Mouse (Mus musculus): ENCODE data around the gene March9. TPM values are rescaled to one million over a fixed set of nuclear protein-coding genes. Genes with fewer than 3 reads are reported as not detected.

Gene March9
- total RNA-seq, 1 experiment = 4.6 TPM

- Histone ChIP-seq H3K27ac (ENCODE audit: insufficient read depth, low read depth, low read length, poor library complexity, severe bottlenecking) (no peak overlapping the region), H3K9ac (ENCODE audit: insufficient read depth, low read depth, low read length, poor library complexity, severe bottlenecking) (peak overlapping the region; percentile 58; the same call in 1 of the 2 replicates), H3K36me3 (ENCODE audit: control insufficient read depth, insufficient read depth, low read length, poor library complexity, severe bottlenecking) (no peaks in the 10 kb centered on the region), H3K9me3 (ENCODE audit: control insufficient read depth, insufficient read depth, low read depth, low read length) (no peaks in the 10 kb centered on the region), H3K4me3 (ENCODE audit: insufficient read depth in 1 of 2, low read depth in 1 of 2, low read length in 2 of 2, poor library complexity in 1 of 2, severe bottlenecking in 1 of 2) (peak overlapping the region; percentile 55 to 67), H3K4me1 (ENCODE audit: control insufficient read depth in 2 of 2, insufficient read depth in 2 of 2, low read length in 2 of 2, poor library complexity in 1 of 2) (peaks cover 0 to 12% of the 10 kb centered on the region in 2 experiments; a peak in 1 of 4 replicates)
- TF ChIP-seq MAFK (IDR thresholded peaks at IDR 0.05; ENCODE audit: insufficient read depth, low read depth, low read length) (no peak), ZC3H11A (IDR thresholded peaks at IDR 0.05; ENCODE audit: borderline replicate concordance, low read depth, low read length) (no peak), CHD2 (IDR thresholded peaks at IDR 0.05; ENCODE audit: low read depth, low read length) (no peak), HCFC1 (IDR thresholded peaks at IDR 0.05; ENCODE audit: borderline replicate concordance, insufficient read depth, low read length) (no peak), ZNF384 (IDR thresholded peaks at IDR 0.05; ENCODE audit: low read depth, low read length) (no peak)
- no peak for DNase-seq (ENCODE audit: low read depth, low spot score)
- in situ Hi-C loops (cut with MboI; ENCODE audit: low sequenced_read_pairs in 2 of 2, unreplicated experiment in 2 of 2) = no loop called here
Observed at GRCm38 (mm10) chr10:127078677-127079575, 18.9 kb upstream of the March9 start.

- no peak for DNase-seq (ENCODE audit: low read depth, low spot score)
- no peak overlapping the region for H3K27ac ChIP-seq (ENCODE audit: insufficient read depth, low read depth, low read length, poor library complexity, severe bottlenecking)
- no peak overlapping the region for H3K9ac ChIP-seq (ENCODE audit: insufficient read depth, low read depth, low read length, poor library complexity, severe bottlenecking)
- no peaks in the 10 kb centered on the region for H3K9me3 ChIP-seq (ENCODE audit: control insufficient read depth, insufficient read depth, low read depth, low read length)
- peaks cover 0 to 12% of the 10 kb centered on the region in 2 experiments; a peak in 1 of 4 replicates for H3K4me1 ChIP-seq (ENCODE audit: control insufficient read depth in 2 of 2, insufficient read depth in 2 of 2, low read length in 2 of 2, poor library complexity in 1 of 2)
- H3K36me3 ChIP-seq (ENCODE audit: control insufficient read depth, insufficient read depth, low read length, poor library complexity, severe bottlenecking) = no peaks in the 10 kb centered on the region
- H3K4me3 ChIP-seq (ENCODE audit: insufficient read depth in 1 of 2, low read depth in 1 of 2, low read length in 2 of 2, poor library complexity in 1 of 2, severe bottlenecking in 1 of 2) = 0 out of 4 replicates have a peak overlapping the region, but pooled peaks of 1 of the 2 experiments have one; percentile 6
- no peak for TF ChIP-seq MAFK (IDR thresholded peaks at IDR 0.05; ENCODE audit: insufficient read depth, low read depth, low read length)
- in situ Hi-C loops (cut with MboI; ENCODE audit: low sequenced_read_pairs in 2 of 2, unreplicated experiment in 2 of 2) = no loop called here
Observed at GRCm38 (mm10) chr10:127078001-127078676, 18.2 kb upstream of the March9 start.

GRCm38 (mm10) chr10:127077515-127077914 lies 17.5 kb upstream of the March9 start:
- H3K4me3 ChIP-seq (ENCODE audit: insufficient read depth in 1 of 2, low read depth in 1 of 2, low read length in 2 of 2, poor library complexity in 1 of 2, severe bottlenecking in 1 of 2) = no peak overlapping the region
- in situ Hi-C loops (cut with MboI; ENCODE audit: low sequenced_read_pairs in 2 of 2, unreplicated experiment in 2 of 2) = no loop called here

GRCm38 (mm10) chr10:127076082-127076481 lies 16.1 kb upstream of the March9 start:
- H3K9me3 ChIP-seq (ENCODE audit: control insufficient read depth, insufficient read depth, low read depth, low read length) = no peaks in the 10 kb centered on the region
- H3K4me3 ChIP-seq (ENCODE audit: insufficient read depth in 1 of 2, low read depth in 1 of 2, low read length in 2 of 2, poor library complexity in 1 of 2, severe bottlenecking in 1 of 2) = no peak overlapping the region
- DNase-seq (ENCODE audit: low read depth, low spot score) = no peak
- no peak for TF ChIP-seq ZNF384 (IDR thresholded peaks at IDR 0.05; ENCODE audit: low read depth, low read length)
- TF ChIP-seq ZC3H11A (IDR thresholded peaks at IDR 0.05; ENCODE audit: borderline replicate concordance, low read depth, low read length) = no peak
- TF ChIP-seq HCFC1 (IDR thresholded peaks at IDR 0.05; ENCODE audit: borderline replicate concordance, insufficient read depth, low read length) = no peak
- TF ChIP-seq MAFK (IDR thresholded peaks at IDR 0.05; ENCODE audit: insufficient read depth, low read depth, low read length) = no peak
- TF ChIP-seq CHD2 (IDR thresholded peaks at IDR 0.05; ENCODE audit: low read depth, low read length) = no peak
- no peaks in the 10 kb centered on the region for H3K36me3 ChIP-seq (ENCODE audit: control insufficient read depth, insufficient read depth, low read length, poor library complexity, severe bottlenecking)
- H3K27ac ChIP-seq (ENCODE audit: insufficient read depth, low read depth, low read length, poor library complexity, severe bottlenecking) = no peak overlapping the region
- peaks cover 0 to 12% of the 10 kb centered on the region in 2 experiments; a peak in 1 of 4 replicates for H3K4me1 ChIP-seq (ENCODE audit: control insufficient read depth in 2 of 2, insufficient read depth in 2 of 2, low read length in 2 of 2, poor library complexity in 1 of 2)
- in situ Hi-C loops (cut with MboI; ENCODE audit: low sequenced_read_pairs in 2 of 2, unreplicated experiment in 2 of 2) = no loop called here
- H3K9ac ChIP-seq (ENCODE audit: insufficient read depth, low read depth, low read length, poor library complexity, severe bottlenecking) = no peak overlapping the region

More at GRCm38 (mm10) chr10:127077515-127077914, 17.5 kb upstream of the March9 start:
- no peaks in the 10 kb centered on the region for H3K36me3 ChIP-seq (ENCODE audit: control insufficient read depth, insufficient read depth, low read length, poor library complexity, severe bottlenecking)
- H3K4me1 ChIP-seq (ENCODE audit: control insufficient read depth in 2 of 2, insufficient read depth in 2 of 2, low read length in 2 of 2, poor library complexity in 1 of 2) = peaks cover 0 to 12% of the 10 kb centered on the region in 2 experiments; a peak in 1 of 4 replicates
- H3K9me3 ChIP-seq (ENCODE audit: control insufficient read depth, insufficient read depth, low read depth, low read length) = no peaks in the 10 kb centered on the region
- no peak overlapping the region for H3K27ac ChIP-seq (ENCODE audit: insufficient read depth, low read depth, low read length, poor library complexity, severe bottlenecking)
- no peak for DNase-seq (ENCODE audit: low read depth, low spot score)
- no peak for TF ChIP-seq MAFK (IDR thresholded peaks at IDR 0.05; ENCODE audit: insufficient read depth, low read depth, low read length)
- TF ChIP-seq HCFC1 (IDR thresholded peaks at IDR 0.05; ENCODE audit: borderline replicate concordance, insufficient read depth, low read length) = no peak
- TF ChIP-seq ZNF384 (IDR thresholded peaks at IDR 0.05; ENCODE audit: low read depth, low read length) = no peak
- no peak for TF ChIP-seq ZC3H11A (IDR thresholded peaks at IDR 0.05; ENCODE audit: borderline replicate concordance, low read depth, low read length)
- TF ChIP-seq CHD2 (IDR thresholded peaks at IDR 0.05; ENCODE audit: low read depth, low read length) = no peak
- no peak overlapping the region for H3K9ac ChIP-seq (ENCODE audit: insufficient read depth, low read depth, low read length, poor library complexity, severe bottlenecking)

All from ES-E14 (cell line).